Mouse (Mus musculus) E14TG2a.4 (cell line): ENCODE results near the gene Selenbp2.
"Not testable (repeated sequence)": the region's sequence is repeated elsewhere in the genome, so short reads cannot be mapped to it uniquely, and the experiment has no call there.

Source experiments
- H3K27me3 ChIP-seq: 2 replicates; pipeline ENCODE4 v1.6.1; 2014; ENCODE audit warnings: low read length, control low read depth; ENCODE audit not compliant: insufficient read depth
- H3K36me3 ChIP-seq: 2 replicates; pipeline ENCODE4 v1.6.1; 2014; ENCODE audit warnings: low read length, control low read depth; ENCODE audit not compliant: insufficient read depth
- H3K4me1 ChIP-seq: replicated peaks from 2 replicates; pipeline ENCODE4 v1.6.1; 2014; ENCODE audit warnings: low read depth, low read length, control low read depth
- H3K4me3 ChIP-seq: replicated peaks from 2 replicates; pipeline ENCODE4 v1.5.1; 2014; ENCODE audit warnings: mild to moderate bottlenecking, low read length
- H3K9me3 ChIP-seq: 2 replicates; pipeline ENCODE4 v1.6.1; 2014; ENCODE audit warnings: low read length, control low read depth
- CTCF ChIP-seq: conservative IDR thresholded peaks from 2 replicates; pipeline ENCODE4 v1.5.1; 2014; ENCODE audit warnings: low read length
- NANOG ChIP-seq: IDR thresholded peaks from 2 replicates; pipeline ENCODE4 v1.6.1; 2014; ENCODE audit warnings: borderline replicate concordance, low read length, mixed read lengths
- POU5F1 ChIP-seq: IDR thresholded peaks from 2 replicates; pipeline ENCODE4 v1.6.1; 2014; ENCODE audit warnings: low read length, borderline replicate concordance

Selenbp2 gene

DNA sequence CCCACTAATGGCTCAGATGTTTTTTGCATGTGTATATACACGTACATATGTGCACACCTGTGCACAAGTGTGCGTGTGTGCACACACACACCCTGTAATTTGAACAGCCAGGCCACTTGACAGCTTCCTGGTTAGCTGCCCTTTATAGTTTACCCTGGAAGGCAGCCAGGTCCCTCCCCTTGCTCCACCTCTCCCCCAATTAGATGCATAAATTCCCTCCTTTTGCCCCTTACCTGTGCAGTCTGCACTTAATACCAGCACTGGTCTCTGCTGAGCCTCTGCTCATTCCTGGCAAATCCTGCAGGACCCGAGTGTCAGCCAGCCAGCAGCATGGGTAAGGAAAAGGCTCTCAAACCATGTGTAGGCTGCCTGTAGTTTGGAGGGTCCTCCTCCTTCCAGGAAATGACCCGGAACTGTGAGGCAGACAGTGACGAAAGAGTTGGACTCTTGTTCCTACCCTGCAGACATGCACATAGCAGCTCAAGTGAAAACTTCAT, at the start of gene Selenbp2:
TSS of gene Selenbp2 (plus strand) at position 228 of the 497 bp plus-strand sequence.
- TF ChIP-seq POU5F1, result no peak
- TF ChIP-seq NANOG, result no peak
- TF ChIP-seq CTCF, result no peak
- no peak within 1 kb of the TSS for H3K4me3 ChIP-seq
- H3K36me3 ChIP-seq, result no peaks in the 10 kb centered on the region
- peaks cover 3% of the 10 kb centered on the region; the same call in 1 of the 2 replicates for H3K27me3 ChIP-seq
- no peaks in the 10 kb centered on the region for H3K4me1 ChIP-seq
- no peaks in the 10 kb centered on the region for H3K9me3 ChIP-seq

- TF ChIP-seq NANOG (no peak), CTCF (no peak), POU5F1 (no peak)
- H3K9me3 ChIP-seq, result no peaks in the 10 kb centered on the region
- 0 out of 2 replicates have a peak, but pooled peaks cover 5% of the 10 kb centered on the region for H3K27me3 ChIP-seq
- no peaks in the 10 kb centered on the region for H3K36me3 ChIP-seq
- no peak overlapping the region for H3K4me3 ChIP-seq
- peaks cover 11% of the 10 kb centered on the region; the same call in 1 of the 2 replicates for H3K4me1 ChIP-seq
These were observed 44.4 kb upstream of the Selenbp2 start for GRCm38 (mm10) chr3:94648755-94649590.

DNA sequence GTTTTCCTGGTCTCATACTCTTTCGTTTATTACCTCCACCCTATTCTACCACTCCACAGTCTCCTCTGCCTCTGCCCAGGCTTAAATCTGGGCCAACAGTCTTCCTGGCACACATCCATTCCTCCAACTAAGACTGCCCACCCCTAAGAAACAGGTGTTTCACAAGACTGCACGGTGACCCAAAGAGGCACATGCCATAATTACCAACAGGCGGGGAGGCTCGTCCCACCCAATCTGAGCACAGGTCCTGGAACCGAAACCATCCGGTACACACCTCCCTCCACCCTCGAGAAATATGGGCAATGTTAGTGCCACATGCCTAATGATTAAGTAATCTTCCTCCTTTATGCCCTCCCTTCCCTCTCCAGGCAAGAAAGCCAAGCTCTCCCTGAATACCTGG, 42.9 kb upstream of the Selenbp2 start:
- no peak for TF ChIP-seq NANOG
- TF ChIP-seq POU5F1, result no peak
- no peak for TF ChIP-seq CTCF

DNA sequence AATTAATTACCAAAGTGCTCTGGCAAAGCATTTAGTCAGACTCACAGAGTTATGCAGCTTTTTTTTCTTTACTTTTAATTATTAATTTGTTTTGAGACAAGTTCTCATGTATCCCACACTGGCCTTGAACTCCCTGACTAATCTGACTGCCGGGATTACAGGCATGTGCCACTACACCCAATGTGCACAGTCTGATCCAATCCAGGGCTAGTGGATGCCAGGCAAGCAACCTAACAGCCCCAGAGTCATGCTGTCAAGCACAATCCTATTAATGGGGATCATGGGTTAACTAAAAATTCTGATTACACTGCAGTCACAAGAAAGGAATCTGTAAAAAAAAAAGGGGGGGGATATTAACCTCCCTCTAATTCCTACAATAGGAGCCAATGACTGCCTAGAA, 39.4 kb upstream of the Selenbp2 start:
- H3K27me3 ChIP-seq, result peaks cover 24% of the 10 kb centered on the region
- not testable (repeated sequence) for H3K9me3 ChIP-seq, H3K4me1 ChIP-seq, H3K4me3 ChIP-seq, H3K36me3 ChIP-seq

More for the DNA sequence above, 42.9 kb upstream of the Selenbp2 start:
- H3K4me1 ChIP-seq, result peaks cover 11% of the 10 kb centered on the region; the same call in 1 of the 2 replicates
- 0 out of 2 replicates have a peak, but pooled peaks cover 5% of the 10 kb centered on the region for H3K27me3 ChIP-seq
- H3K9me3 ChIP-seq, result no peaks in the 10 kb centered on the region
- H3K4me3 ChIP-seq, result no peak overlapping the region
- no peaks in the 10 kb centered on the region for H3K36me3 ChIP-seq

DNA sequence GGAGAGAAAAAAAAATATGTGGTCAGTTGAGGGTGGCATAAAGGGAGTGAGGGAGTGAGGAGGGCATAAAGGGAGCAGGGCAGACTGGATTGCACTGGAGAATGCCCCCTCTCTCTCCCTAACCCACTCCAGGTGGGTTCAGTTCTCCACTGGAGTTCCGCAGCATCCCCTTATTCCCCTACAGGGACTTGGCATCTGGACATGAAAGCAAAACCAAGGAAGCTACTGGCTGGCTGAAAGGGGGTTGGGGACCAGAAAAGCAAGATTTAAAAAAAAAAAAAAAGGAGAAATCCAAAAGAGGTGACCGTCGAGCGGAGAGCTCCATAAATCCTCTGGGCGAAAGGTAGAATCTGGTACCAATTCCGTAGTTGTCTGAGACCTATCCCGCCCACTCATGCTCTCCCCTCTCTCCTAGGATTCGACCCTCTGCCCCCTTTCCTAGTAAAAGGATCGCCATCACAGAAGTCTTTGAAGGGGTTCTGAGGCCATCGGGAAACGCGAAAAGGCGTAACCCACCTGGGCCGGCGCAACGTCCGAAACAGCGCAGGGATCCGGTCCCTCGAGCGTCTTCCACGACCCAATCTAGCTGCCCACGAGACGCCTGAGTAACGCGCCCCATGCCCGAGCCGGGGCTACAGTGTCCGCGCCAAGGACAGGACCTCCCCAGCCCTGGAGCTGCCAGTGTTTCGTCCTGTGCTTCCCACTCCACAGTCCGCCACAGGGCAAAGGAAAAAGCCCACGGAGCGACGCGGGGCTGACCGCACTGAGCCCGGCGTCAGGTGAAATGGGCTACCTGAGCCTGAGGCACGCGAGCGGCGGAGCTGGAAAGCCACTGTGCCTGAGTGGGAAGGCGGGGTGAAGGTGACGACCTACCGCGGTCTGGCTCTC, 35.3 kb upstream of the Selenbp2 start:
- peak overlapping the region; percentile 58 for H3K4me3 ChIP-seq
- not testable (repeated sequence) for H3K36me3 ChIP-seq, H3K9me3 ChIP-seq
- H3K4me1 ChIP-seq, result peaks cover 13% of the 10 kb centered on the region
- H3K27me3 ChIP-seq, result peaks cover 23% of the 10 kb centered on the region

DNA sequence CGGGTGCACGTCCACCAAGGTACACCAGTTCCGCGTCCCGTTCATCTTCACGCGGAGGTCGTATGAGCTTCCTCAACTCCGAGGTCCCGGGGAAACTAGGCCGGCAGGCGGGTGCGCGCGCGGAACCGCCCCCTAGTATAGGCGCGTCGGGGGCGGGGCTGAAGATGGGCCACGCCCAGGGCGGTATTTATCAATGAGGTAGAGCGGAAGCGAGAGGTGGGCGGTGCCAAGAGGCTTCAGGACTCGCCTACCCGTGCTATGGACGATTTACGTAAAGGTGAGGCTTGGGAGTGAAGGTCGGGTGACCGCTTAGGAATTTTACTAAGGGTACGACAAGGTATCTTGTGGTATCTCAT, 34.6 kb upstream of the Selenbp2 start, which contains the start of gene Tuft1:
TSS of gene Tuft1 (minus strand) at position 133 of the 356 bp plus-strand sequence.
- not testable (repeated sequence) for H3K36me3 ChIP-seq, H3K9me3 ChIP-seq
- peaks cover 13% of the 10 kb centered on the region for H3K4me1 ChIP-seq
- peaks cover 23% of the 10 kb centered on the region for H3K27me3 ChIP-seq
- peak within 1 kb of the TSS; percentile 58 for H3K4me3 ChIP-seq

- Histone ChIP-seq H3K27me3 (peaks cover 23% of the 10 kb centered on the region), H3K4me1 (peaks cover 13% of the 10 kb centered on the region)
- H3K4me3 ChIP-seq, H3K36me3 ChIP-seq, H3K9me3 ChIP-seq: not testable (repeated sequence)
These were observed 34.1 kb upstream of the Selenbp2 start for GRCm38 (mm10) chr3:94659142-94659748.

DNA sequence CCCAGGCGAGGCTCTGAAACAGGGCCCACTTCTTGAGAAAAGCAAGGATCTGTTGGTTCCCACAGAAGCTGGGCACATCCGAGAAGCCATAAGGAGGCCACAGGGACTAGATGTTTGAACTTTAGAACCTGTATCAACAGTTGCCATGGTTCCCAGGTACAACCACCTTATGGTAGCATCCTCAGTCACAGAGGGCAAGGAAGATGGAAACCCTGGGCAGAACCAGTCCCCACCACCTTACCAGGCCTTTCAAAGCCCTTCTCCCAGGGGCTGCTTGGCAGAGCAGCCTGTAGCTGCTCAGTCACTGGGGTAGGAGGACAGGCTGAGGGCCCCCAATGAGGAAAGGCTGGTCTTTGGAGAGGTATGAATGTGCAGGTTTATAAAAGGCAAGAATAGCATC, 32.5 kb upstream of the Selenbp2 start:
- not testable (repeated sequence) for H3K4me3 ChIP-seq, H3K36me3 ChIP-seq, H3K9me3 ChIP-seq
- peaks cover 13% of the 10 kb centered on the region for H3K4me1 ChIP-seq
- peaks cover 23% of the 10 kb centered on the region for H3K27me3 ChIP-seq

GRCm38 (mm10) chr3:94665060-94665802, 28.1 kb upstream of the Selenbp2 start:
- H3K4me1 ChIP-seq, H3K36me3 ChIP-seq, H3K4me3 ChIP-seq, H3K9me3 ChIP-seq, H3K27me3 ChIP-seq: not testable (repeated sequence)

GRCm38 (mm10) chr3:94665896-94666295, 27.5 kb upstream of the Selenbp2 start:
- not testable (repeated sequence) for H3K4me3 ChIP-seq, H3K4me1 ChIP-seq, H3K27me3 ChIP-seq, H3K36me3 ChIP-seq, H3K9me3 ChIP-seq

- not testable (repeated sequence) for H3K36me3 ChIP-seq, H3K27me3 ChIP-seq, H3K4me1 ChIP-seq, H3K4me3 ChIP-seq
- H3K9me3 ChIP-seq, result peaks cover 81% of the 10 kb centered on the region
These were observed 18.3 kb upstream of the Selenbp2 start for GRCm38 (mm10) chr3:94675101-94675500.
